Mouse (Mus musculus) kidney, adult 2 months (tissue): Measurements from ENCODE around the gene Mgat1. TPM values are rescaled to one million over a fixed set of nuclear protein-coding genes. Genes with fewer than 3 reads are reported as not detected.

ENCODE experiments used
- DNase-seq: peaks from one replicate; pipeline ENCODE4 v3.0.0; 2021
- H3K27ac ChIP-seq: fragments of 200-500 bp; 2 replicates; pipeline ENCODE4 v1.5.1; 2012; ENCODE audit warnings: low read depth, low read length, control low read depth, inconsistent platforms; ENCODE audit not compliant: insufficient read depth
- H3K27me3 ChIP-seq: fragments of 200-500 bp; replicated peaks from 2 replicates; pipeline ENCODE4 v1.6.1; 2012; ENCODE audit warnings: mild to moderate bottlenecking, moderate library complexity, low read length, inconsistent platforms; ENCODE audit not compliant: control insufficient read depth, insufficient read depth
- H3K36me3 ChIP-seq: fragments of 200-500 bp; 2 replicates; pipeline ENCODE4 v1.6.1; 2012; ENCODE audit warnings: mild to moderate bottlenecking, moderate library complexity, low read length, inconsistent platforms; ENCODE audit not compliant: control insufficient read depth, insufficient read depth
- H3K4me1 ChIP-seq: fragments of 200-500 bp; 2 replicates; pipeline ENCODE4 v1.6.1; 2011; ENCODE audit warnings: low read length; ENCODE audit not compliant: control insufficient read depth, insufficient read depth
- H3K4me3 ChIP-seq: fragments of 200-500 bp; 2 replicates; pipeline ENCODE4 v1.5.1; 2011; ENCODE audit warnings: mild to moderate bottlenecking, low read depth, low read length, control low read depth; ENCODE audit not compliant: insufficient read depth
- CTCF ChIP-seq: fragments of 200-500 bp; conservative IDR thresholded peaks from 2 replicates; pipeline ENCODE4 v1.5.1; 2011; ENCODE audit warnings: low read depth, mild to moderate bottlenecking, control low read depth, low read length, moderate library complexity, mixed read lengths; ENCODE audit not compliant: insufficient read depth, insufficient read length
- POLR2A ChIP-seq: fragments of 200-500 bp; IDR thresholded peaks from one replicate; pipeline ENCODE4 v1.6.1; 2011; ENCODE audit warnings: low read depth, low read length, control low read depth
- WGBS: fragments of 180-500 bp; shearing (Covaris S2); methylation state at CpG from one replicate; pipeline ENCODE4 v1.1.7; 2018; 5-methylcytosine and 5-hydroxymethylcytosine counted together
- polyA plus RNA-seq: library from polyadenylated mRNA; depleted of rRNA; stranded (reverse); fragments of >200 nt; gene quantifications from 2 replicates; pipeline ENCODE4 v1.2.3, GENCODE M21; 2012

Gene Mgat1
- polyA plus RNA-seq, 1 experiment = 157 TPM

DNA sequence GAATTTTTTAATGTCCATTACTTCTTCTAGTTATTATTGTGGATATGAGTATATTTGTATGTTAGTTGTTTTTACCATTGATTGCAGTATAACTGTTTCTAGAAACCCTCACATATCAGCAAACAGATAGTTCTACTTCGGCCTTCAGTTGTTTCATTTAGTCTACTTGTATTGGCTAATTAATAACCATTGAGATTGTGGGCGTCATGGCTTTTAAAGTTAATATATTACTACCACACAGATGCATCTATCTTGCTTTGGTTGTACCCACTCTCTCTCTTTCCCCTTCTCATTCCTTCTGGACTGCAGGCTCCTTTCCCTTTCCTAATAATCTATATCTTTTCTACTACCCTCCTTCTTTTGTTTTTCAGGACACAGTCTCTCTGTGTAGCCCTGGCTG is 15.3 kb downstream of the Mgat1 start:
- DNase-seq = peak; percentile 79
- peaks cover 35% of the 10 kb centered on the region for H3K4me1 ChIP-seq
- H3K4me3 ChIP-seq = no peak overlapping the region
- H3K27me3 ChIP-seq = no peaks in the 10 kb centered on the region
- 44% methylated on average over 2 of the region's 2 CpGs for WGBS
- TF ChIP-seq POLR2A = no peak
- TF ChIP-seq CTCF = no peak
- H3K27ac ChIP-seq = peak overlapping the region; percentile 65
- H3K36me3 ChIP-seq = peaks cover 2% of the 10 kb centered on the region; the same call in 1 of the 2 replicates

DNA sequence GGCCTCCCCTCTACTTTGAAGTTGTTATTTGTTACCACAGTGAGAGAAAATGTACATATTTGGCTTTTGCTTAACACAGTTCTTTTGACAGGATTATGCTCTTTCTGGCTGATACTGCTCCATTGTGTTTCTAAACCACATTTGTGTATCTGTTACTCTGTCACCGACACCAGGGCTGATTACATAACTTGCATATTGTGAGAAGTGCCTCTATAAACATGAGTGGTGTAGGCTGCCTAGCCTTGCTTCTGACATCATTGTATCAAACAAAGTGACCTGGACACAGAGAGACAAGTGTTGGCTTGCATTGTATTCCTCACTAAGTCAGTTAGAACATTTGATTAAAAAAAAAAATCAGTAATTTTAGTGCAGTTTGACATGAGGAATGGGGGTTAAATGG is 15.8 kb downstream of the Mgat1 start:
- no peak for DNase-seq
- no peaks in the 10 kb centered on the region for H3K27me3 ChIP-seq
- H3K4me3 ChIP-seq = no peak overlapping the region
- H3K27ac ChIP-seq = peak overlapping the region; percentile 65
- TF ChIP-seq POLR2A (no peak), CTCF (no peak)
- H3K4me1 ChIP-seq = peaks cover 38% of the 10 kb centered on the region
- WGBS = 25% methylated on average over 1 of the region's 1 CpGs
- peaks cover 3% of the 10 kb centered on the region; the same call in 1 of the 2 replicates for H3K36me3 ChIP-seq

DNA sequence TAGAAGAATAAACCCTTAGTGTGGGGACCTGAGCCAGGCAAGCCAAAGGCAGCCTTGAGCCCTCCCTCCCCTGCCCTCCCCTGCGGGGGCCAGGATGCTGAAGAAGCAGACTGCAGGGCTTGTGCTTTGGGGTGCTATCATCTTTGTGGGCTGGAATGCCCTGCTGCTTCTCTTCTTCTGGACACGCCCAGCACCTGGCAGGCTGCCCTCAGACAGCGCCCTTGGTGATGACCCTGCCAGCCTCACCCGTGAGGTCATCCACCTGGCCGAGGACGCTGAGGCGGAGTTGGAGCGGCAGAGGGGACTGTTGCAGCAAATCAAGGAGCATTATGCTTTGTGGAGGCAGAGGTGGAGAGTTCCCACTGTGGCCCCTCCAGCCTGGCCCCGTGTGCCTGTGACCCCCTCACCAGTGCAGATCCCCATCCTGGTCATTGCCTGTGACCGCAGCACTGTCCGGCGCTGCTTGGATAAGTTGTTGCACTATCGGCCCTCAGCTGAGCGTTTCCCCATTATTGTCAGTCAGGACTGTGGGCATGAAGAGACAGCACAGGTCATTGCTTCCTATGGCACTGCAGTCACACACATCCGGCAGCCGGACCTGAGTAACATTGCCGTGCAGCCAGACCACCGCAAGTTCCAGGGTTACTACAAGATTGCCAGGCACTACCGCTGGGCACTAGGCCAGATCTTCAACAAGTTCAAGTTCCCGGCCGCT is 16.8 kb downstream of the Mgat1 start:
- TF ChIP-seq POLR2A = no peak
- TF ChIP-seq CTCF = no peak
- Histone ChIP-seq H3K4me1 (peaks cover 36% of the 10 kb centered on the region), H3K36me3 (peaks cover 1% of the 10 kb centered on the region; the same call in 1 of the 2 replicates), H3K27me3 (no peaks in the 10 kb centered on the region), H3K27ac (peak overlapping the region; percentile 65), H3K4me3 (no peak overlapping the region)
- WGBS = 39% methylated on average over 21 of the region's 21 CpGs
- DNase-seq = peak; percentile 95

DNA sequence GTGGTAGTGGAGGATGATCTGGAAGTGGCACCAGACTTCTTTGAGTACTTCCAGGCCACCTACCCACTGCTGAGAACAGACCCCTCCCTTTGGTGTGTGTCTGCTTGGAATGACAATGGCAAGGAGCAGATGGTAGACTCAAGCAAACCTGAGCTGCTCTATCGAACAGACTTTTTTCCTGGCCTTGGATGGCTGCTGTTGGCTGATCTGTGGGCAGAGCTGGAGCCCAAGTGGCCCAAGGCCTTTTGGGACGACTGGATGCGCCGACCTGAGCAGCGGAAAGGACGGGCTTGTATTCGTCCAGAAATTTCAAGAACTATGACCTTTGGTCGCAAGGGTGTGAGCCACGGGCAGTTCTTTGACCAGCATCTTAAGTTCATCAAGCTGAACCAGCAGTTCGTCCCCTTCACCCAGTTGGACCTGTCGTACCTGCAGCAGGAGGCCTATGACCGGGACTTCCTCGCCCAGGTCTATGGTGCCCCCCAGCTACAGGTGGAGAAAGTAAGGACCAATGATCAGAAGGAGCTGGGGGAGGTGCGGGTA is 17.4 kb downstream of the Mgat1 start:
- TF ChIP-seq POLR2A = no peak
- Histone ChIP-seq H3K27ac (peak overlapping the region; percentile 79), H3K4me1 (peaks cover 38% of the 10 kb centered on the region), H3K36me3 (peaks cover 1% of the 10 kb centered on the region; the same call in 1 of the 2 replicates), H3K4me3 (no peak overlapping the region), H3K27me3 (no peaks in the 10 kb centered on the region)
- DNase-seq = peak; percentile 94
- 66% methylated on average over 14 of the region's 14 CpGs for WGBS

DNA sequence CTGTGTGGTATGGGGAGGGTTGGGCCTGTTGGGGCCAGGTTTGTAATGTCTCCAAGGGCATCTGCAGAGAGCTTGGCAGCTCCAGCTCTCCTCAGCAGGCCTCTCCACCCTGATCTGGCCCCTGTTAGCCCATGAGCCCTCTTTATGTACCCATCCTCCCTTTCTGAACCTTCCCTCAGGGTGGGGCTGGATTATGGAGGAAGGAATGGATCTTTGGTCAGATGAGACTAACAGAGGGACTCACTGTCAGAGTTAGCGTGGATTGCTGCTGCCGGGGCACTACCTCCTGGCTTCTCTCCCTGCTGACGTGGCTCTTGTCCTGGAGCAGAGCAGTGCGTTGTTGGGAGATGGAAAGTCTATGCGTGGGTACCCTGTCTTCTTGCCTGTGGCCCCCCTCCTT is 18.3 kb downstream of the Mgat1 start:
- Histone ChIP-seq H3K4me1 (peaks cover 44% of the 10 kb centered on the region), H3K27ac (peak overlapping the region; percentile 79; the same call in 1 of the 2 replicates), H3K4me3 (no peak overlapping the region), H3K27me3 (no peaks in the 10 kb centered on the region), H3K36me3 (peaks cover 1% of the 10 kb centered on the region; the same call in 1 of the 2 replicates)
- peak; percentile 63 for DNase-seq
- no peak for TF ChIP-seq POLR2A
- TF ChIP-seq CTCF = no peak
- WGBS = 60% methylated on average over 5 of the region's 5 CpGs

DNA sequence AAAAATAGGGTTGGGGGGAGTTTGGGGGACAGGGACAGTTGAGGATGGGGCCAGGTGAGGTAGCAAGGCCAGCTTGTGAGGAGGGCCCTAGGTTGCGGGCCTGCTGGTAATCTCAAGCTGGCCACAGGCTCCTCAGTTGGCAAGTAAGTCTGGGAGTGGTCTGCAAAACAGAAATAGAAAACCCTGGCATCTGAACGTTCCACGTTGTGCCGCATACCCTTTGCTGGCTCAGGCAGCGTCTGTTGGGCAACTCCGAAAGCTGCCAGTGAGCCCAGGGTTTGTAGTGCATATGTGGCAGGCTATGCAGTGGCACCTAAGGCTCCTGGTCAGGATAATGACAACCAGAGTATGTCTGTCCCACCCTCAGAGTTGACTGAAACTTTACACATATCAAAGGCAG is 19.2 kb downstream of the Mgat1 start:
- no peak overlapping the region for H3K27ac ChIP-seq
- TF ChIP-seq POLR2A (no peak), CTCF (no peak)
- no peaks in the 10 kb centered on the region for H3K27me3 ChIP-seq
- peaks cover 1% of the 10 kb centered on the region; the same call in 1 of the 2 replicates for H3K36me3 ChIP-seq
- WGBS = 70% methylated on average over 6 of the region's 6 CpGs
- H3K4me1 ChIP-seq = peaks cover 52% of the 10 kb centered on the region
- no peak overlapping the region for H3K4me3 ChIP-seq
- no peak for DNase-seq

DNA sequence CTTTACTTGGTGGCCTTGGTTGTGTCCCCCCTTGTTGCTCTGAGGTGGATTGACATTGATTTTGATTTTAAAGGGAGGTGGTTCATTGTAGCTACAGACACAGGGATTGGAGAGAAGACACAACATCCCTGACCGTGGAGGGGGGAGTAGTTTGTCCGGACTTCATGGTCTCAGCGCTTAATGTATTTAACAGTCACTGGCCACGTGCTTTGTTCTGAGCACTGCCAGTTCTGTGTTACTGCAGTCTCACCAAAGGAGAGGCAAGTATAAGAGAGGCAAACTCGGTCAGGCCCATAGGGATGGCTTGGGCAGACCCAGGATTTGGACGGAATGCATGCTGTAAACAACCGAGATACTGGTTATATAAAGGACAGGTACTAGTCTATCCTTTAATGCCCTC is 20.1 kb downstream of the Mgat1 start:
- H3K4me3 ChIP-seq = no peak overlapping the region
- no peak for DNase-seq
- H3K27ac ChIP-seq = no peak overlapping the region
- peaks cover 1% of the 10 kb centered on the region; the same call in 1 of the 2 replicates for H3K36me3 ChIP-seq
- WGBS = 87% methylated on average over 7 of the region's 7 CpGs
- H3K27me3 ChIP-seq = no peaks in the 10 kb centered on the region
- H3K4me1 ChIP-seq = peaks cover 52% of the 10 kb centered on the region
- TF ChIP-seq POLR2A (no peak), CTCF (no peak)
